In genomic region chr9:66512351-66512671, GRCm38 (mm10) we compare ENCODE assay signal across 8 mouse cellular contexts. TPM values are rescaled to one million over a fixed set of nuclear protein-coding genes. Genes with fewer than 3 reads are reported as not detected.
A peak's percentile ranks its signal among the peaks of the same experiment; 100 is the strongest.
DNase-seq lines count a peak whose midpoint lies in the region; ATAC-seq lines count a peak whose summit lies in the region.

No protein-coding gene starts in this region.

- peaks cover 34% of the 10 kb centered on the region for H3K4me1 ChIP-seq in hindbrain, embryonic 13.5 days (replicated peaks)

- WGBS in hindbrain, embryonic 13.5 days: 0% methylated on average over 8 of the region's 8 CpGs

- peak overlapping the region; percentile 98 for H3K27ac ChIP-seq in hindbrain, embryonic 13.5 days

- H3K36me3 ChIP-seq in hindbrain, embryonic 13.5 days: peaks cover 57% of the 10 kb centered on the region

- DNase-seq in Muller cell, postnatal 12 days (ENCODE audit: inconsistent ontology term): peak; percentile 90
- peak; percentile 92 for DNase-seq in cerebellum, postnatal 10 days
- DNase-seq in frontal cortex, postnatal 14 days (ENCODE audit: low spot score in 2 of 2): peak; percentile 79 to 87
- DNase-seq in layer of hippocampus, postnatal 14 days (ENCODE audit: low spot score in 2 of 2): peak; percentile 87 to 91
- DNase-seq in lung, postnatal 10 days: peak; percentile 93
- DNase-seq in ovary, postnatal 14 days (ENCODE audit: low spot score): peak; percentile 73
- peak; percentile 79 to 85 for DNase-seq in thymus, postnatal 10 days (ENCODE audit: low spot score in 2 of 2)

- no peaks in the 10 kb centered on the region for H3K27me3 ChIP-seq in hindbrain, embryonic 13.5 days

- no peaks in the 10 kb centered on the region for H3K9me3 ChIP-seq in hindbrain, embryonic 13.5 days

- H3K4me2 ChIP-seq in hindbrain, embryonic 13.5 days: peak overlapping the region; percentile 96

- peak overlapping the region; percentile 85 for H3K9ac ChIP-seq in hindbrain, embryonic 13.5 days

- peak overlapping the region; percentile 63 for H3K4me3 ChIP-seq in hindbrain, embryonic 13.5 days

- ATAC-seq in hindbrain, embryonic 13.5 days (ENCODE audit: low FRiP score): peak; percentile 89

RNA-seq across cellular contexts. Expression of gene Fbxl22, which starts 2.1 kb away (rescaled TPM):
- 2.0 and 2.2 TPM in 2 replicates for polyA plus RNA-seq in hindbrain, embryonic 13.5 days (2015; fragmentation: Nextera tagmentation; extraction: Ambion mirVana)
- total RNA-seq in layer of hippocampus, postnatal 14 days (2021): under 1 TPM; 0.23 to 0.38 TPM

Comparison
In these comparisons a context has a peak if more than half of its experiments do, and no peak if none do; other contexts are left out.
1. Peak in every context shown above with its lines: DNase-seq, ATAC-seq, H3K4me3 ChIP-seq and H3K27ac ChIP-seq.